Mouse (Mus musculus): ENCODE measurements around the gene Vmn1r152. TPM values are rescaled to one million over a fixed set of nuclear protein-coding genes. Genes with fewer than 3 reads are reported as not detected.
"Not testable (repeated sequence)": the region's sequence is repeated elsewhere in the genome, so short reads cannot be mapped to it uniquely, and the experiment has no call there.

Gene Vmn1r152
- polyA plus RNA-seq (2011; ENCODE audit: insufficient read length, low read depth, missing spikeins), result not detected in 2 replicates

- not testable (repeated sequence) for H3K27ac ChIP-seq (ENCODE audit: insufficient read depth, low read length); H3K4me3 ChIP-seq (ENCODE audit: insufficient read depth, low read length); H3K4me1 ChIP-seq (ENCODE audit: control insufficient read depth, insufficient read depth, low read length)
Measured at GRCm38 (mm10) chr7:22522667-22523066, at the start of gene Vmn1r152. Gene Vmn1r152, plus strand, starts transcription at chr7:22522967.

GRCm38 (mm10) chr7:22499578-22499977, 23.2 kb upstream of the Vmn1r152 start, which contains the start of gene Vmn1r151:
Gene Vmn1r151, minus strand, starts transcription at chr7:22499678.
- not testable (repeated sequence) for H3K4me1 ChIP-seq (ENCODE audit: control insufficient read depth, insufficient read depth, low read length); H3K27ac ChIP-seq (ENCODE audit: insufficient read depth, low read length); H3K4me3 ChIP-seq (ENCODE audit: insufficient read depth, low read length)

GRCm38 (mm10) chr7:22534787-22535186, 12.0 kb downstream of the Vmn1r152 start, which contains the start of gene Gm8677:
Gene Gm8677, minus strand, starts transcription at chr7:22534887.
- H3K4me3 ChIP-seq (ENCODE audit: insufficient read depth, low read length); H3K27ac ChIP-seq (ENCODE audit: insufficient read depth, low read length); H3K4me1 ChIP-seq (ENCODE audit: control insufficient read depth, insufficient read depth, low read length): not testable (repeated sequence)

GRCm38 (mm10) chr7:22565243-22565642, 42.5 kb downstream of the Vmn1r152 start, which contains the start of gene Gm4201:
Gene Gm4201, minus strand, starts transcription at chr7:22565343.
- not testable (repeated sequence) for H3K4me1 ChIP-seq (ENCODE audit: control insufficient read depth, insufficient read depth, low read length); H3K4me3 ChIP-seq (ENCODE audit: insufficient read depth, low read length); H3K27ac ChIP-seq (ENCODE audit: insufficient read depth, low read length)

Other genes with a start within 250 kb of the Vmn1r152 start
- gene Gm4187, start 193.2 kb upstream of the Vmn1r152 start, polyA plus RNA-seq (2011; ENCODE audit: insufficient read length, low read depth, missing spikeins), result not detected in 2 replicates
- gene Gm8660, start 151.9 kb upstream of the Vmn1r152 start, polyA plus RNA-seq (2011; ENCODE audit: insufficient read length, low read depth, missing spikeins), result not detected in 2 replicates
- not detected in 2 replicates for gene Vmn1r148, start 109.4 kb upstream of the Vmn1r152 start, polyA plus RNA-seq (2011; ENCODE audit: insufficient read length, low read depth, missing spikeins)
- gene Vmn1r149, start 84.7 kb upstream of the Vmn1r152 start, polyA plus RNA-seq (2011; ENCODE audit: insufficient read length, low read depth, missing spikeins), result not detected in 2 replicates
- gene Gm10665, start 58.9 kb upstream of the Vmn1r152 start, polyA plus RNA-seq (2011; ENCODE audit: insufficient read length, low read depth, missing spikeins), result not detected in 2 replicates
- gene Vmn1r151, start 23.3 kb upstream of the Vmn1r152 start, polyA plus RNA-seq (2011; ENCODE audit: insufficient read length, low read depth, missing spikeins), result not detected in 2 replicates
- not detected in 2 replicates for gene Gm8677, start 11.9 kb downstream of the Vmn1r152 start, polyA plus RNA-seq (2011; ENCODE audit: insufficient read length, low read depth, missing spikeins)
- gene Gm4201, start 42.4 kb downstream of the Vmn1r152 start, polyA plus RNA-seq (2011; ENCODE audit: insufficient read length, low read depth, missing spikeins), result not detected in 2 replicates
- gene Gm4565, start 65.2 kb downstream of the Vmn1r152 start, polyA plus RNA-seq (2011; ENCODE audit: insufficient read length, low read depth, missing spikeins), result not detected in 2 replicates
- gene Vmn1r155, start 135.1 kb downstream of the Vmn1r152 start, polyA plus RNA-seq (2011; ENCODE audit: insufficient read length, low read depth, missing spikeins), result not detected in 2 replicates
- gene Gm8693, start 169.3 kb downstream of the Vmn1r152 start, polyA plus RNA-seq (2011; ENCODE audit: insufficient read length, low read depth, missing spikeins), result not detected in 2 replicates
- not detected in 2 replicates for gene Gm4567, start 196.7 kb downstream of the Vmn1r152 start, polyA plus RNA-seq (2011; ENCODE audit: insufficient read length, low read depth, missing spikeins)
- not detected in 2 replicates for gene Vmn1r157, start 238.7 kb downstream of the Vmn1r152 start, polyA plus RNA-seq (2011; ENCODE audit: insufficient read length, low read depth, missing spikeins)